Mouse (Mus musculus): ENCODE measurements around the gene Rcn2. TPM values are rescaled to one million over a fixed set of nuclear protein-coding genes. Genes with fewer than 3 reads are reported as not detected.

Gene Rcn2
- total and polyA plus RNA-seq, 3 experiments = 12.8 to 23.3 (median 22.8) TPM

DNA sequence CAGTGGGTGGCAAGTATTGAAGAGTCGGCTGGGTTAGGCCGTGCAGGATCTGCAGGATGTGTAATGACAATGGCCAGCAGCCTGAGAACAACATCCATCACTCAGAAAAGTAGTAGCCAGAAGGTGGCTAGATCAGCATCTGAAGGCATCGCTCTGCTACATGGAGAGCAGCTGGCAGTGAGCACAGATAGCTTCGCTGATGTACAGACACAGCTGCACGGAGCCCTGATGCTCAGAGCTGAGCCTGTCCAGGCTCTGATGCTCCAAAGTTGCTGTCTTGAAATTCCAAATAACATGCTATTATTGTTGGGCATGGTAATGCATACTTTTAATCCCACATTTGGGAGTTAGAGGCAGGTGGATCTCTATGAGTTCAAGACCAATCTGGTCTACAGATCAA, 44.9 kb downstream of the Rcn2 start:
- no peak overlapping the region for H3K4me3 ChIP-seq (ENCODE audit: low read depth, low read length)
- H3K9me3 ChIP-seq (replicated peaks) = no peaks in the 10 kb centered on the region
- peaks cover 10% of the 10 kb centered on the region; the same call in 1 of the 2 replicates for H3K27me3 ChIP-seq (ENCODE audit: insufficient read depth, low read length)
- H3K4me1 ChIP-seq (ENCODE audit: insufficient read depth, low read depth, low read length) = no peaks in the 10 kb centered on the region
- TF ChIP-seq GATA1 (IDR thresholded peaks at IDR 0.05; ENCODE audit: borderline replicate concordance, low read length) (no peak), TAL1 (conservative IDR thresholded peaks at IDR 0.05; ENCODE audit: low read depth, low read length) (no peak), POLR2AphosphoS5 (IDR thresholded peaks at IDR 0.05; ENCODE audit: insufficient replicate concordance, low read depth, low read length) (no peak), GATA2 (IDR thresholded peaks at IDR 0.05; ENCODE audit: borderline replicate concordance, low read depth, low read length) (no peak), CTCF (IDR thresholded peaks at IDR 0.05; ENCODE audit: low read depth, low read length) (no peak)
- DNase-seq (ENCODE audit: low spot score) (no peak), ATAC-seq (ENCODE audit: extremely low read depth, insufficient number of reproducible peaks, low FRiP score, poor library complexity, severe bottlenecking) (no peak)
- H3K36me3 ChIP-seq (replicated peaks) = no peaks in the 10 kb centered on the region

GRCm38 (mm10) chr9:56089778-56090520, 48.3 kb downstream of the Rcn2 start, which contains the start of gene Pstpip1:
Gene Pstpip1 (plus strand): TSS chr9:56089962.
- H3K9me3 ChIP-seq (replicated peaks) = no peaks in the 10 kb centered on the region
- no peaks in the 10 kb centered on the region for H3K36me3 ChIP-seq (replicated peaks)
- ATAC-seq (ENCODE audit: extremely low read depth, insufficient number of reproducible peaks, low FRiP score, poor library complexity, severe bottlenecking) (no peak), DNase-seq (ENCODE audit: low spot score) (no peak)
- H3K4me1 ChIP-seq (ENCODE audit: insufficient read depth, low read depth, low read length) = no peaks in the 10 kb centered on the region
- TF ChIP-seq POLR2AphosphoS5 (IDR thresholded peaks at IDR 0.05; ENCODE audit: insufficient replicate concordance, low read depth, low read length) (no peak), TAL1 (conservative IDR thresholded peaks at IDR 0.05; ENCODE audit: low read depth, low read length) (no peak), CTCF (IDR thresholded peaks at IDR 0.05; ENCODE audit: low read depth, low read length) (no peak), GATA1 (IDR thresholded peaks at IDR 0.05; ENCODE audit: borderline replicate concordance, low read length) (no peak), GATA2 (IDR thresholded peaks at IDR 0.05; ENCODE audit: borderline replicate concordance, low read depth, low read length) (no peak)
- H3K27me3 ChIP-seq (ENCODE audit: insufficient read depth, low read length) = peaks cover 4% of the 10 kb centered on the region; the same call in 1 of the 2 replicates
- H3K4me3 ChIP-seq (ENCODE audit: low read depth, low read length) = no peak within 1 kb of the TSS

DNA sequence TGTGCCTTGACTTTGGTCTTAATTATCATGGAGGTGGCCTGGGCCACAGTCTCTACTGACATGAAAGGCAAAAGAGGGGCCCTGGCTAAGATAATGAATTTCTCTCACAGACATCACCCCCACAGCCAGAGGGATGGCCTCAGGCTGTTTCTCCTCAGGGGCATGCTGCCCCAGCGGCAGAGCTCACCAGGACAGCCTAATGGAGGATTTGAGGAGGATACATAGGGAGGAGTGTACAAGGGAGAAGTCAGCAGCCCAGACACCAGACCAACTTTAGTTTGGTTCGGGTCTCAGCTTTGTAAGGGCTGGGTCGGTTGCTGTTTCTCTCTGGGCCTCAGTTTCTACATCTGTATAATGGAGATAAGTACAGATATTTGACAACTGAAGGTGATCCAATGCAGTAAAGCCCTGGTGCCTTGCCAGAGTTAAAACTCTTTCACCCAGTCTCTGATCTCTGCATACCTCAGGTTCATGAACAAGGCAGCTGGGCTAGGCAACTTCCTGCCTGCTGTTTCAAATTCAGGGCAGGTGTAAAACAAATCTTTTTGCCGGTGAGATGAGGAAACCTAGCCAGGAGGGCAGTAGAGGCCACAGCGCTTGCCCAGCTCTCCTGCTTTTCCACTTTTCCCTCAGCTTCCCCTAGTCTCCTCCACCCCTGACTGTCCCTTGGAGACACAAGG, 49.0 kb downstream of the Rcn2 start:
- no peak overlapping the region for H3K4me3 ChIP-seq (ENCODE audit: low read depth, low read length)
- no peak for TF ChIP-seq TAL1 (conservative IDR thresholded peaks at IDR 0.05; ENCODE audit: low read depth, low read length)
- TF ChIP-seq CTCF (IDR thresholded peaks at IDR 0.05; ENCODE audit: low read depth, low read length) = no peak
- no peak for TF ChIP-seq GATA2 (IDR thresholded peaks at IDR 0.05; ENCODE audit: borderline replicate concordance, low read depth, low read length)
- TF ChIP-seq POLR2AphosphoS5 (IDR thresholded peaks at IDR 0.05; ENCODE audit: insufficient replicate concordance, low read depth, low read length) = no peak
- no peak for TF ChIP-seq GATA1 (IDR thresholded peaks at IDR 0.05; ENCODE audit: borderline replicate concordance, low read length)
- DNase-seq (ENCODE audit: low spot score) = no peak
- peaks cover 4% of the 10 kb centered on the region; the same call in 1 of the 2 replicates for H3K27me3 ChIP-seq (ENCODE audit: insufficient read depth, low read length)
- no peaks in the 10 kb centered on the region for H3K9me3 ChIP-seq (replicated peaks)
- no peaks in the 10 kb centered on the region for H3K4me1 ChIP-seq (ENCODE audit: insufficient read depth, low read depth, low read length)
- no peak for ATAC-seq (ENCODE audit: extremely low read depth, insufficient number of reproducible peaks, low FRiP score, poor library complexity, severe bottlenecking)
- no peaks in the 10 kb centered on the region for H3K36me3 ChIP-seq (replicated peaks)

GRCm38 (mm10) chr9:56092102-56092501, 50.5 kb downstream of the Rcn2 start:
- H3K36me3 ChIP-seq (replicated peaks) = no peaks in the 10 kb centered on the region
- TF ChIP-seq TAL1 (conservative IDR thresholded peaks at IDR 0.05; ENCODE audit: low read depth, low read length) = no peak
- no peak for TF ChIP-seq POLR2AphosphoS5 (IDR thresholded peaks at IDR 0.05; ENCODE audit: insufficient replicate concordance, low read depth, low read length)
- TF ChIP-seq CTCF (IDR thresholded peaks at IDR 0.05; ENCODE audit: low read depth, low read length) = no peak
- TF ChIP-seq GATA2 (IDR thresholded peaks at IDR 0.05; ENCODE audit: borderline replicate concordance, low read depth, low read length) = no peak
- TF ChIP-seq GATA1 (IDR thresholded peaks at IDR 0.05; ENCODE audit: borderline replicate concordance, low read length) = no peak
- H3K27me3 ChIP-seq (ENCODE audit: insufficient read depth, low read length) = peaks cover 4% of the 10 kb centered on the region; the same call in 1 of the 2 replicates
- no peaks in the 10 kb centered on the region for H3K4me1 ChIP-seq (ENCODE audit: insufficient read depth, low read depth, low read length)
- no peak for DNase-seq (ENCODE audit: low spot score)
- ATAC-seq (ENCODE audit: extremely low read depth, insufficient number of reproducible peaks, low FRiP score, poor library complexity, severe bottlenecking) = no peak
- no peaks in the 10 kb centered on the region for H3K9me3 ChIP-seq (replicated peaks)
- no peak overlapping the region for H3K4me3 ChIP-seq (ENCODE audit: low read depth, low read length)

GRCm38 (mm10) chr9:56097584-56098298, 56.1 kb downstream of the Rcn2 start:
- Histone ChIP-seq H3K9me3 (replicated peaks) (no peaks in the 10 kb centered on the region), H3K4me1 (ENCODE audit: insufficient read depth, low read depth, low read length) (no peaks in the 10 kb centered on the region), H3K36me3 (replicated peaks) (no peaks in the 10 kb centered on the region), H3K27me3 (ENCODE audit: insufficient read depth, low read length) (peaks cover 7% of the 10 kb centered on the region; the same call in 1 of the 2 replicates), H3K4me3 (ENCODE audit: low read depth, low read length) (no peak overlapping the region)
- TF ChIP-seq GATA2 (IDR thresholded peaks at IDR 0.05; ENCODE audit: borderline replicate concordance, low read depth, low read length) (no peak), GATA1 (IDR thresholded peaks at IDR 0.05; ENCODE audit: borderline replicate concordance, low read length) (no peak), CTCF (IDR thresholded peaks at IDR 0.05; ENCODE audit: low read depth, low read length) (no peak), POLR2AphosphoS5 (IDR thresholded peaks at IDR 0.05; ENCODE audit: insufficient replicate concordance, low read depth, low read length) (no peak), TAL1 (conservative IDR thresholded peaks at IDR 0.05; ENCODE audit: low read depth, low read length) (no peak)
- no peak for ATAC-seq (ENCODE audit: extremely low read depth, insufficient number of reproducible peaks, low FRiP score, poor library complexity, severe bottlenecking)
- no peak for DNase-seq (ENCODE audit: low spot score)
